Mouse (Mus musculus) MEL (cell line): ENCODE measurements around the gene Car15.

ENCODE experiments used
- CHD2 ChIP-seq: IDR thresholded peaks from 2 replicates; pipeline ENCODE4 v1.6.1; 2011; ENCODE audit warnings: low read length, improper control_type of control experiment
- CTCF ChIP-seq, 3 experiments: IDR thresholded peaks in 2 of 3; conservative IDR thresholded peaks in 1 of 3; 2 replicates each; pipeline ENCODE4 v1.5.1; 2011 to 2012; ENCODE audit warnings: low read length in 3 of 3, low read depth in 2 of 3, mild to moderate bottlenecking in 2 of 3, improper control_type of control experiment in 1 of 3, inconsistent platforms in 1 of 3, mixed read lengths in 1 of 3, moderate library complexity in 1 of 3; ENCODE audit not compliant: control insufficient read depth in 1 of 3, insufficient read depth in 1 of 3, poor library complexity in 1 of 3, severe bottlenecking in 1 of 3
- ELF1 ChIP-seq: IDR thresholded peaks from 2 replicates; pipeline ENCODE4 v1.6.1; 2014; ENCODE audit warnings: low read depth, mild to moderate bottlenecking, inconsistent platforms, low read length, improper control_type of control experiment, moderate library complexity
- EP300 ChIP-seq, 2 experiments: IDR thresholded peaks; 2 replicates each; pipeline ENCODE4 v1.6.1; 2011; ENCODE audit warnings: improper control_type of control experiment in 2 of 2, low read length in 2 of 2, low read depth in 1 of 2, mild to moderate bottlenecking in 1 of 2
- HCFC1 ChIP-seq: IDR thresholded peaks from 2 replicates; pipeline ENCODE4 v1.6.1; 2012; ENCODE audit warnings: low read depth, mild to moderate bottlenecking, inconsistent platforms, low read length, improper control_type of control experiment, moderate library complexity
- MAX ChIP-seq: IDR thresholded peaks from 2 replicates; pipeline ENCODE4 v1.6.1; 2011; ENCODE audit warnings: low read length, improper control_type of control experiment
- POLR2A ChIP-seq, 2 experiments: IDR thresholded peaks; 2 replicates each; pipeline ENCODE4 v1.6.1; 2011 to 2012; ENCODE audit warnings: low read length in 2 of 2, mild to moderate bottlenecking in 2 of 2, control low read depth in 1 of 2, improper control_type of control experiment in 1 of 2, low read depth in 1 of 2, moderate library complexity in 1 of 2; ENCODE audit not compliant: control insufficient read depth in 1 of 2, insufficient read depth in 1 of 2, poor library complexity in 1 of 2
- POLR2AphosphoS5 ChIP-seq: IDR thresholded peaks from 2 replicates; pipeline ENCODE4 v1.6.1; 2012; ENCODE audit warnings: low read depth, borderline replicate concordance, mild to moderate bottlenecking, inconsistent platforms, low read length, moderate library complexity, mixed read lengths
- TAL1 ChIP-seq: IDR thresholded peaks from 2 replicates; pipeline ENCODE4 v1.6.1; 2012; ENCODE audit warnings: mild to moderate bottlenecking, inconsistent platforms, low read length, moderate library complexity, mixed read lengths
- TCF12 ChIP-seq: IDR thresholded peaks from 2 replicates; pipeline ENCODE4 v1.6.1; 2014; ENCODE audit warnings: low read depth, mild to moderate bottlenecking, inconsistent platforms, low read length, improper control_type of control experiment, moderate library complexity
- ZNF384 ChIP-seq: IDR thresholded peaks from 2 replicates; pipeline ENCODE4 v1.6.1; 2012; ENCODE audit warnings: low read depth, mild to moderate bottlenecking, inconsistent platforms, low read length, improper control_type of control experiment

DNA sequence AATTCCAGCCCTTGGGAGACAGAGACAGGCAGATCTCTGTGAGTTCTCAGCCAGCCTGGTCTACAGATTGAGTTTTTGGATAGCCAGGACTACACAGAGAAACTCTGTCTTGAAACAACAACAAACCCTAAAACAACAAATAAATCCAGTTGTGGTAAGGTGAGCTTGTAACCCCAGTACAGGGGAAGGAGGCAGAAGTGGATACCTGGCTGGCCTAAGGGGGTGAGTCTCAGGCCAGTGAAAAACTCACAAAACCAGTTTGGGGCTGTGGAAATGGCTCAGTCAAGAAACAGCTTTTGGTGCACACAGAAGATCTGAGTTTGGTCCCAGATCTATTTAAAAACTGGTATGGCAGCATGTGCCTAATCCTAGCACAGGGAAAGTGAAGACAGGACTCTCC lies 44.0 kb upstream of the Car15 start:
- TF ChIP-seq HCFC1 = no peak
- no peak for TF ChIP-seq CTCF (IDR thresholded peaks at IDR 0.05 in 2 of 3, conservative IDR thresholded peaks at IDR 0.05 in 1 of 3; ENCODE audit: control insufficient read depth in 1 of 3, insufficient read depth in 1 of 3, low read depth in 2 of 3, low read length in 3 of 3, poor library complexity in 1 of 3, severe bottlenecking in 1 of 3)
- TF ChIP-seq EP300 (IDR thresholded peaks at IDR 0.05; ENCODE audit: low read depth in 1 of 2, low read length in 2 of 2) = no peak
- TF ChIP-seq POLR2A (IDR thresholded peaks at IDR 0.05; ENCODE audit: control insufficient read depth in 1 of 2, insufficient read depth in 1 of 2, low read depth in 1 of 2, low read length in 2 of 2, poor library complexity in 1 of 2) = no peak
- TF ChIP-seq TCF12 = no peak
- TF ChIP-seq CHD2 = no peak
- TF ChIP-seq TAL1 = no peak
- no peak for TF ChIP-seq POLR2AphosphoS5
- TF ChIP-seq ELF1 = no peak
- no peak for TF ChIP-seq ZNF384
- TF ChIP-seq MAX = no peak
